37 mouse cellular contexts compared by ENCODE assay signal in genomic region chrX:21695687-21696086, GRCm38 (mm10). TPM values are rescaled to one million over a fixed set of nuclear protein-coding genes. Genes with fewer than 3 reads are reported as not detected.
DNase-seq lines count a peak whose midpoint lies in the region; ATAC-seq lines count a peak whose summit lies in the region.
"Had no signal": no experiment of that assay in that cellular context is flagged by ENCODE, and none has a peak within 500 bp of the region (broad histone marks: within the 10 kb centered on the region; RNA-seq: fewer than 3 reads in every experiment).

No protein-coding gene starts in this region.

- H3K36me3 ChIP-seq in lung, embryonic 16.5 days (ENCODE audit: control insufficient read depth, insufficient read depth, low read length), result no peaks in the 10 kb centered on the region
- H3K36me3 ChIP-seq: embryonic facial prominence, embryonic 13.5 days; forebrain, embryonic 12.5 days; hindbrain, embryonic 10.5 days; hindbrain, embryonic 15.5 days; limb, embryonic 12.5 days; liver, embryonic 15.5 days; neural tube, embryonic 15.5 days had no signal

- WGBS in lung, embryonic 16.5 days, result 66% methylated on average over 3 of the region's 3 CpGs

- ATAC-seq in lung, embryonic 16.5 days (ENCODE audit: low read depth), result 0 out of 2 replicates have a peak, but pooled peaks have one; percentile 31
- ATAC-seq: forebrain, postnatal 0 days; inflammation-experienced regulatory T-cells, adult 6 months had no signal

- H3K9ac ChIP-seq in lung, embryonic 16.5 days (ENCODE audit: low read length), result no peak overlapping the region
- H3K9ac ChIP-seq: embryonic facial prominence, embryonic 13.5 days; forebrain, embryonic 12.5 days; forebrain, postnatal 0 days; hindbrain, embryonic 15.5 days; limb, embryonic 12.5 days; liver, embryonic 15.5 days; neural tube, embryonic 15.5 days had no signal

- H3K27ac ChIP-seq in lung, embryonic 16.5 days (ENCODE audit: low read length), result 0 out of 2 replicates have a peak overlapping the region, but pooled peaks have one; percentile 17
- H3K27ac ChIP-seq: embryonic facial prominence, embryonic 13.5 days; forebrain, embryonic 12.5 days; hindbrain, embryonic 10.5 days; hindbrain, embryonic 15.5 days; limb, embryonic 12.5 days; liver, embryonic 15.5 days; neural tube, embryonic 15.5 days had no signal

- H3K4me2 ChIP-seq in lung, embryonic 16.5 days (ENCODE audit: low read depth, low read length), result no peak overlapping the region
- H3K4me2 ChIP-seq: embryonic facial prominence, embryonic 13.5 days; forebrain, embryonic 12.5 days; hindbrain, embryonic 15.5 days; limb, embryonic 12.5 days; liver, embryonic 15.5 days; neural tube, embryonic 15.5 days had no signal

- H3K4me3 ChIP-seq in lung, embryonic 16.5 days (ENCODE audit: low read length), result no peak overlapping the region
- H3K4me3 ChIP-seq: embryonic facial prominence, embryonic 13.5 days; erythroblast, embryonic 14.5 days; forebrain, embryonic 12.5 days; hindbrain, embryonic 10.5 days; hindbrain, embryonic 15.5 days; limb, embryonic 12.5 days; liver, embryonic 15.5 days; neural tube, embryonic 15.5 days had no signal

- H3K4me1 ChIP-seq in lung, embryonic 16.5 days (replicated peaks; ENCODE audit: control insufficient read depth, insufficient read depth, low read length), result no peaks in the 10 kb centered on the region
- H3K4me1 ChIP-seq: embryonic facial prominence, embryonic 13.5 days; forebrain, embryonic 12.5 days; hindbrain, embryonic 10.5 days; hindbrain, embryonic 15.5 days; limb, embryonic 12.5 days; liver, embryonic 15.5 days; neural tube, embryonic 15.5 days had no signal

- H3K9me3 ChIP-seq in lung, embryonic 16.5 days (ENCODE audit: control insufficient read depth, low read length), result no peaks in the 10 kb centered on the region
- H3K9me3 ChIP-seq: embryonic facial prominence, embryonic 13.5 days; forebrain, embryonic 12.5 days; hindbrain, embryonic 10.5 days; hindbrain, embryonic 15.5 days; limb, embryonic 12.5 days; liver, embryonic 15.5 days; neural tube, embryonic 15.5 days had no signal

- no peaks in the 10 kb centered on the region for H3K27me3 ChIP-seq in lung, embryonic 16.5 days (ENCODE audit: control insufficient read depth, insufficient read depth, low read depth, low read length)
- H3K27me3 ChIP-seq: embryonic facial prominence, embryonic 13.5 days; forebrain, embryonic 12.5 days; hindbrain, embryonic 15.5 days; limb, embryonic 12.5 days; liver, embryonic 15.5 days; neural tube, embryonic 15.5 days had no signal

- DNase-seq in lung, postnatal 25 days (ENCODE audit: low spot score), result no peak
- DNase-seq in 3T3-L1 (ENCODE audit: low read depth, low spot score) (peak; percentile 20), NIH3T3 (ENCODE audit: low read depth) (peak; percentile 25)
- peak; percentile 29 for DNase-seq in lung, postnatal 36 days
- no peak for DNase-seq in adrenal gland, postnatal 10 days
- no peak for DNase-seq in right cerebral cortex, postnatal 10 days (ENCODE audit: low spot score in 2 of 2)
- DNase-seq: adrenal gland, postnatal 25 days; B cell, adult 2 months; cerebellum, adult 11-12 months; cerebellum, adult 9-11 months; embryo, embryonic 11 days; forebrain, postnatal 0 days; heart, postnatal 14 days; kidney, adult 11 months; kidney, postnatal 14 days; layer of hippocampus, adult 9-11 months; midbrain, embryonic 14.5 days; thymus, adult 2 months; thymus, postnatal 36 days had no signal

RNA-seq across cellular contexts. Expression of gene Slc6a14, which starts 19.0 kb away (rescaled TPM):
- polyA plus RNA-seq in lung, embryonic 16.5 days (2015; fragmentation: Nextera tagmentation; extraction: Ambion mirVana), result 19.9 and 23.3 TPM in 2 replicates
- under 1 TPM; 0.15 to 0.18 TPM for total RNA-seq in adrenal gland, postnatal 10 days (2021)
- total RNA-seq: forebrain, postnatal 0 days; gastrocnemius, adult 8-10 months; gastrocnemius, postnatal 4 days; left cerebral cortex, postnatal 25 days; liver, adult 2 months had no signal
- polyA plus RNA-seq: erythroblast, embryonic 14.5 days; forebrain, postnatal 0 days; heart, embryonic 14.5 days; hindbrain, embryonic 15.5 days; inflammation-experienced regulatory T-cells, adult 6 months; kidney, embryonic 14.5 days; liver, embryonic 15.5 days; midbrain, embryonic 14.5 days; neural tube, embryonic 15.5 days; spleen, adult 2 months had no signal

RNA-seq across cellular contexts. Expression of gene Gm28269, which starts 49.2 kb away (rescaled TPM):
- polyA plus RNA-seq in lung, embryonic 16.5 days (2015; fragmentation: Nextera tagmentation; extraction: Ambion mirVana), result not detected in 2 replicates
- total RNA-seq in adrenal gland, postnatal 10 days (2021), result not detected
- total RNA-seq: adrenal gland, postnatal 25 days; ES-E14; forebrain, postnatal 0 days; gastrocnemius, adult 8-10 months; gastrocnemius, postnatal 4 days; heart, postnatal 14 days; left cerebral cortex, postnatal 25 days; liver, adult 2 months had no signal
- polyA plus RNA-seq: embryonic facial prominence, embryonic 13.5 days; erythroblast, embryonic 14.5 days; forebrain, embryonic 12.5 days; forebrain, postnatal 0 days; heart, embryonic 14.5 days; hindbrain, embryonic 10.5 days; hindbrain, embryonic 15.5 days; inflammation-experienced regulatory T-cells, adult 6 months; kidney, embryonic 14.5 days; limb, embryonic 12.5 days; liver, adult 2 months; liver, embryonic 15.5 days; midbrain, embryonic 14.5 days; neural tube, embryonic 15.5 days; spleen, adult 2 months; thymus, adult 2 months had no signal

Comparison
In these comparisons a context has a peak if more than half of its experiments do, and no peak if none do; other contexts are left out.
1. DNase-seq: peak in 3T3-L1 (single experiment), NIH3T3 (single experiment) and lung, postnatal 36 days (single experiment); none in lung, postnatal 25 days (single experiment), adrenal gland, postnatal 10 days (single experiment) and right cerebral cortex, postnatal 10 days (0 of 2).